Mouse (Mus musculus): ENCODE measurements at regions not wholly inside any gene's neighbourhood (a gene's known extent, or its start where the extent isn't known, plus 50 kb on each side); places are given as distances from the start of the nearest gene placed in this dataset.
A peak's percentile ranks its signal among the peaks of the same experiment; 100 is the strongest.

- no peak for DNase-seq
These were observed 164.7 kb downstream of the Grb14 start for GRCm38 (mm10) chr2:64860113-64860512.

- DNase-seq = peak; percentile 44 to 67
These were observed 170.9 kb downstream of the Grb14 start for GRCm38 (mm10) chr2:64853918-64854317.

GRCm38 (mm10) chr2:64852913-64853312, 171.9 kb downstream of the Grb14 start:
- no peak for DNase-seq

GRCm38 (mm10) chr2:64851096-64851495, 173.7 kb downstream of the Grb14 start:
- DNase-seq = no peak

GRCm38 (mm10) chr2:64850656-64851055, 174.1 kb downstream of the Grb14 start:
- no peak for DNase-seq

- no peak for DNase-seq
These were observed 200.3 kb downstream of the Grb14 start for GRCm38 (mm10) chr2:64824494-64824893.

- no peak for DNase-seq
These were observed 200.9 kb downstream of the Grb14 start for GRCm38 (mm10) chr2:64823905-64824304.

GRCm38 (mm10) chr2:64823074-64823473, 201.7 kb downstream of the Grb14 start:
- no peak for DNase-seq

- no peak for DNase-seq
These were observed 206.6 kb downstream of the Grb14 start for GRCm38 (mm10) chr2:64818159-64818558.

All from lung, postnatal 4 days (tissue).